8 mouse cellular contexts compared by ENCODE assay signal in genomic region chr8:105937496-105938305, GRCm38 (mm10). TPM values are rescaled to one million over a fixed set of nuclear protein-coding genes. Genes with fewer than 3 reads are reported as not detected.
DNase-seq lines count a peak whose midpoint lies in the region; ATAC-seq and TF ChIP-seq lines count a peak whose summit lies in the region.

No protein-coding gene starts in this region.

- DNase-seq in layer of hippocampus, adult 2 months (ENCODE audit: low spot score in 2 of 2): peak; percentile 34 to 47
- no peak for DNase-seq in layer of hippocampus, adult 8-10 months (ENCODE audit: low spot score in 2 of 2)
- peak; percentile 55 to 60 for DNase-seq in left cerebral cortex, postnatal 25 days (ENCODE audit: low spot score in 2 of 2)
- DNase-seq in spleen, postnatal 4 days (ENCODE audit: low spot score in 2 of 2): peak; percentile 44 to 75

- TF ChIP-seq CTCF in layer of hippocampus, adult 2 months (conservative IDR thresholded peaks at IDR 0.05): no peak
- TF ChIP-seq CTCF in bone marrow, adult 2 months (IDR thresholded peaks at IDR 0.05; ENCODE audit: control insufficient read depth, insufficient read depth, low read length): no peak

- peak overlapping the region; percentile 88 for H3K4me3 ChIP-seq in layer of hippocampus, adult 2 months
- peak overlapping the region; percentile 98 for H3K4me3 ChIP-seq in bone marrow, adult 2 months (replicated peaks; ENCODE audit: control insufficient read depth, low read depth, low read length)
- H3K4me3 ChIP-seq in forebrain, embryonic 12.5 days (replicated peaks): peak overlapping the region; percentile 71
- H3K4me3 ChIP-seq in hindbrain, embryonic 13.5 days: peak overlapping the region; percentile 74

- peak overlapping the region; percentile 92 for H3K27ac ChIP-seq in layer of hippocampus, adult 2 months
- H3K27ac ChIP-seq in bone marrow, adult 2 months (ENCODE audit: control insufficient read depth, insufficient read depth, low read depth, low read length, poor library complexity): peak overlapping the region; percentile 65
- peak overlapping the region; percentile 79 for H3K27ac ChIP-seq in forebrain, embryonic 12.5 days
- H3K27ac ChIP-seq in hindbrain, embryonic 13.5 days: peak overlapping the region; percentile 96

- peak overlapping the region; percentile 99 for H3K4me2 ChIP-seq in forebrain, embryonic 12.5 days
- peak overlapping the region; percentile 93 for H3K4me2 ChIP-seq in hindbrain, embryonic 13.5 days

- under 1% methylated on average over 33 of the region's 33 CpGs for WGBS in bone marrow, adult 2 months
- WGBS in forebrain, embryonic 12.5 days: 3% methylated on average over 33 of the region's 33 CpGs
- WGBS in hindbrain, embryonic 13.5 days: 2% methylated on average over 33 of the region's 33 CpGs

- no peaks in the 10 kb centered on the region for H3K27me3 ChIP-seq in forebrain, embryonic 12.5 days
- no peaks in the 10 kb centered on the region for H3K27me3 ChIP-seq in hindbrain, embryonic 13.5 days

- no peaks in the 10 kb centered on the region for H3K9me3 ChIP-seq in forebrain, embryonic 12.5 days
- no peaks in the 10 kb centered on the region for H3K9me3 ChIP-seq in hindbrain, embryonic 13.5 days

- H3K36me3 ChIP-seq in forebrain, embryonic 12.5 days (replicated peaks): no peaks in the 10 kb centered on the region
- H3K36me3 ChIP-seq in hindbrain, embryonic 13.5 days: peaks cover 9% of the 10 kb centered on the region

- intact Hi-C loops in left cerebral cortex, postnatal 25 days (cut with DNase I): no loop called here

- peak overlapping the region; percentile 80 for H3K9ac ChIP-seq in forebrain, embryonic 12.5 days
- peak overlapping the region; percentile 93 for H3K9ac ChIP-seq in hindbrain, embryonic 13.5 days

- H3K4me1 ChIP-seq in bone marrow, adult 2 months (ENCODE audit: control insufficient read depth, insufficient read depth, low read length): peaks cover 1% of the 10 kb centered on the region; the same call in 1 of the 2 replicates
- H3K4me1 ChIP-seq in forebrain, embryonic 12.5 days: peaks cover 22% of the 10 kb centered on the region
- H3K4me1 ChIP-seq in hindbrain, embryonic 13.5 days (replicated peaks): peaks cover 18% of the 10 kb centered on the region

- peak; percentile 28 for ATAC-seq in forebrain, embryonic 12.5 days (ENCODE audit: low FRiP score)
- ATAC-seq in hindbrain, embryonic 13.5 days (ENCODE audit: low FRiP score): peak; percentile 55
- peak; percentile 27 for ATAC-seq in megakaryocyte-erythroid progenitor cell, adult 5-6 weeks (replicated peaks; ENCODE audit: low FRiP score, low TSS enrichment, poor library complexity, severe bottlenecking)

- no peak for TF ChIP-seq POLR2A in bone marrow, adult 2 months (IDR thresholded peaks at IDR 0.05; ENCODE audit: borderline replicate concordance, control insufficient read depth, low read depth, low read length)

RNA-seq across cellular contexts. Expression of gene Psmb10, which starts 0.5 kb away (rescaled TPM):
- 10 to 100 TPM; 53.0 to 61.6 TPM for total RNA-seq in layer of hippocampus, adult 2 months (2021)
- 10 to 100 TPM; 59.9 to 90.3 (median 75.5) TPM for total RNA-seq in layer of hippocampus, adult 8-10 months (2022)
- polyA plus RNA-seq in bone marrow, adult 2 months (2011; ENCODE audit: insufficient read depth, insufficient read length, low replicate concordance, missing spikeins): 88.5 and 149 TPM in 2 replicates
- polyA plus RNA-seq in forebrain, embryonic 12.5 days (2016; fragmentation: Nextera tagmentation; extraction: Ambion mirVana): 18.9 and 22.8 TPM in 2 replicates
- 40.3 and 46.9 TPM in 2 replicates for polyA plus RNA-seq in hindbrain, embryonic 13.5 days (2015; fragmentation: Nextera tagmentation; extraction: Ambion mirVana)
- total RNA-seq in left cerebral cortex, postnatal 25 days (2021): 10 to 100 TPM; 84.9 to 92.0 TPM
- 93.9 and 150 TPM in 2 replicates for total RNA-seq in megakaryocyte-erythroid progenitor cell, adult 5-6 weeks (2014; fragmentation: Nextera tagmentation)
- 29.5 and 38.9 TPM in 2 replicates for total RNA-seq in megakaryocyte-erythroid progenitor cell, adult 5-6 weeks (2017)

RNA-seq across cellular contexts. Expression of gene Ctrl, which starts 4.0 kb away (rescaled TPM):
- 1 to 10 TPM; 1.4 to 1.5 TPM for total RNA-seq in layer of hippocampus, adult 2 months (2021)
- 1 to 10 TPM in 1 of 4 experiments, under 1 TPM in 3; 0.74 to 2.0 (median 0.82) TPM for total RNA-seq in layer of hippocampus, adult 8-10 months (2022)
- polyA plus RNA-seq in bone marrow, adult 2 months (2011; ENCODE audit: insufficient read depth, insufficient read length, low replicate concordance, missing spikeins): not detected in 2 replicates
- polyA plus RNA-seq in forebrain, embryonic 12.5 days (2016; fragmentation: Nextera tagmentation; extraction: Ambion mirVana): 2.4 and 3.0 TPM in 2 replicates
- polyA plus RNA-seq in hindbrain, embryonic 13.5 days (2015; fragmentation: Nextera tagmentation; extraction: Ambion mirVana): 2.8 and 4.0 TPM in 2 replicates
- total RNA-seq in left cerebral cortex, postnatal 25 days (2021): under 1 TPM; 0.85 to 0.96 TPM
- total RNA-seq in megakaryocyte-erythroid progenitor cell, adult 5-6 weeks (2014; fragmentation: Nextera tagmentation): 1.6 TPM in 1 of 2 replicates, not detected in the other
- total RNA-seq in megakaryocyte-erythroid progenitor cell, adult 5-6 weeks (2017): not detected in 2 replicates

RNA-seq across cellular contexts. Expression of gene Lcat, which starts 5.5 kb away (rescaled TPM):
- total RNA-seq in layer of hippocampus, adult 2 months (2021): 10 to 100 TPM; 37.6 to 40.6 TPM
- 10 to 100 TPM; 30.9 to 47.5 (median 35.4) TPM for total RNA-seq in layer of hippocampus, adult 8-10 months (2022)
- 4.6 and 15.5 TPM in 2 replicates for polyA plus RNA-seq in bone marrow, adult 2 months (2011; ENCODE audit: insufficient read depth, insufficient read length, low replicate concordance, missing spikeins)
- polyA plus RNA-seq in forebrain, embryonic 12.5 days (2016; fragmentation: Nextera tagmentation; extraction: Ambion mirVana): 0.54 and 0.56 TPM in 2 replicates
- 0.90 and 1.0 TPM in 2 replicates for polyA plus RNA-seq in hindbrain, embryonic 13.5 days (2015; fragmentation: Nextera tagmentation; extraction: Ambion mirVana)
- 10 to 100 TPM; 28.0 to 32.5 TPM for total RNA-seq in left cerebral cortex, postnatal 25 days (2021)
- 3.7 and 4.6 TPM in 2 replicates for total RNA-seq in megakaryocyte-erythroid progenitor cell, adult 5-6 weeks (2014; fragmentation: Nextera tagmentation)
- 1.5 TPM in 1 of 2 replicates, not detected in the other for total RNA-seq in megakaryocyte-erythroid progenitor cell, adult 5-6 weeks (2017)

RNA-seq across cellular contexts. Expression of gene Slc12a4, which starts 28.2 kb away (rescaled TPM):
- total RNA-seq in layer of hippocampus, adult 2 months (2021): 10 to 100 TPM; 19.4 to 26.6 TPM
- total RNA-seq in layer of hippocampus, adult 8-10 months (2022): 10 to 100 TPM; 19.4 to 24.7 (median 22.1) TPM
- polyA plus RNA-seq in bone marrow, adult 2 months (2011; ENCODE audit: insufficient read depth, insufficient read length, low replicate concordance, missing spikeins): 15.9 and 21.3 TPM in 2 replicates
- 12.0 and 13.0 TPM in 2 replicates for polyA plus RNA-seq in forebrain, embryonic 12.5 days (2016; fragmentation: Nextera tagmentation; extraction: Ambion mirVana)
- 7.9 and 8.9 TPM in 2 replicates for polyA plus RNA-seq in hindbrain, embryonic 13.5 days (2015; fragmentation: Nextera tagmentation; extraction: Ambion mirVana)
- 10 to 100 TPM; 20.0 to 23.3 TPM for total RNA-seq in left cerebral cortex, postnatal 25 days (2021)
- total RNA-seq in megakaryocyte-erythroid progenitor cell, adult 5-6 weeks (2014; fragmentation: Nextera tagmentation): 11.4 and 14.2 TPM in 2 replicates
- 4.7 and 10.5 TPM in 2 replicates for total RNA-seq in megakaryocyte-erythroid progenitor cell, adult 5-6 weeks (2017)

RNA-seq across cellular contexts. Expression of gene Pskh1, which starts 37.5 kb away (rescaled TPM):
- total RNA-seq in layer of hippocampus, adult 2 months (2021): 1 to 10 TPM; 8.0 to 9.9 TPM
- total RNA-seq in layer of hippocampus, adult 8-10 months (2022): 1 to 10 TPM; 7.5 to 9.6 (median 9.1) TPM
- polyA plus RNA-seq in bone marrow, adult 2 months (2011; ENCODE audit: insufficient read depth, insufficient read length, low replicate concordance, missing spikeins): 2.9 and 6.0 TPM in 2 replicates
- polyA plus RNA-seq in forebrain, embryonic 12.5 days (2016; fragmentation: Nextera tagmentation; extraction: Ambion mirVana): 18.0 and 18.3 TPM in 2 replicates
- 12.4 and 13.1 TPM in 2 replicates for polyA plus RNA-seq in hindbrain, embryonic 13.5 days (2015; fragmentation: Nextera tagmentation; extraction: Ambion mirVana)
- total RNA-seq in left cerebral cortex, postnatal 25 days (2021): 1 to 10 TPM; 8.1 to 8.5 TPM
- 16.8 and 17.5 TPM in 2 replicates for total RNA-seq in megakaryocyte-erythroid progenitor cell, adult 5-6 weeks (2014; fragmentation: Nextera tagmentation)
- total RNA-seq in megakaryocyte-erythroid progenitor cell, adult 5-6 weeks (2017): 15.4 and 17.3 TPM in 2 replicates

Comparison
In these comparisons a context has a peak if more than half of its experiments do, and no peak if none do; other contexts are left out.
1. DNase-seq: peak in layer of hippocampus, adult 2 months (2 of 2), left cerebral cortex, postnatal 25 days (2 of 2) and spleen, postnatal 4 days (2 of 2); none in layer of hippocampus, adult 8-10 months (0 of 2).
2. RNA of gene Lcat, which starts 5.5 kb away (total RNA-seq): 37.6 to 40.6 TPM in layer of hippocampus, adult 2 months, 30.9 to 47.5 TPM in layer of hippocampus, adult 8-10 months and 28.0 to 32.5 TPM in left cerebral cortex, postnatal 25 days; 1.5 to 4.6 TPM in megakaryocyte-erythroid progenitor cell, adult 5-6 weeks; every median in the first group is over 4 times any median in the second.
3. Peak in every context shown above with its lines, with median percentiles within 50 percentile points of each other: H3K27ac ChIP-seq, H3K4me3 ChIP-seq and ATAC-seq.